Mouse (Mus musculus) forebrain, embryonic 16.5 days (tissue): ENCODE data around the gene Nyap1. TPM values are rescaled to one million over a fixed set of nuclear protein-coding genes. Genes with fewer than 3 reads are reported as not detected.
"Not testable (repeated sequence)": the region's sequence is repeated elsewhere in the genome, so short reads cannot be mapped to it uniquely, and the experiment has no call there.

ENCODE experiments used
- ATAC-seq: fragments of 200-750 bp; cut with Nextera tagmentation; 2 replicates; pipeline ENCODE4 v1.8.0; 2017; ENCODE audit warnings: mild to moderate bottlenecking, moderate library complexity
- H3K27ac ChIP-seq: fragments of 300-500 bp; sonication (generic); 2 replicates; pipeline ENCODE4 v1.5.1; 2014; ENCODE audit warnings: low read length, control low read depth
- H3K27me3 ChIP-seq: fragments of 300-500 bp; sonication (generic); replicated peaks from 2 replicates; pipeline ENCODE4 v1.6.1; 2014; ENCODE audit warnings: low read length; ENCODE audit not compliant: control insufficient read depth, insufficient read depth
- H3K36me3 ChIP-seq: fragments of 300-500 bp; sonication (generic); 2 replicates; pipeline ENCODE4 v1.6.1; 2014; ENCODE audit not compliant: control insufficient read depth, insufficient read depth
- H3K4me1 ChIP-seq: fragments of 300-500 bp; sonication (generic); replicated peaks from 2 replicates; pipeline ENCODE4 v1.6.1; 2014; ENCODE audit warnings: low read length; ENCODE audit not compliant: control insufficient read depth, insufficient read depth
- H3K4me2 ChIP-seq: fragments of 300-500 bp; sonication (generic); 2 replicates; pipeline ENCODE4 v1.6.1; 2014; ENCODE audit warnings: mild to moderate bottlenecking, low read length, control low read depth
- H3K4me3 ChIP-seq: fragments of 300-500 bp; sonication (generic); replicated peaks from 2 replicates; pipeline ENCODE4 v1.5.1; 2014; ENCODE audit warnings: mild to moderate bottlenecking, low read length, control low read depth
- H3K9ac ChIP-seq: fragments of 300-500 bp; sonication (generic); replicated peaks from 2 replicates; pipeline ENCODE4 v1.6.1; 2014; ENCODE audit warnings: low read depth, low read length, control low read depth
- H3K9me3 ChIP-seq: fragments of 300-500 bp; sonication (generic); 2 replicates; pipeline ENCODE4 v1.6.1; 2016; ENCODE audit warnings: low read length; ENCODE audit not compliant: control insufficient read depth
- WGBS: fragments of 180-500 bp; shearing (Covaris S2); extraction: QIAGEN DNeasy Blood & Tissue Kit; methylation state at CpG from one replicate; pipeline ENCODE4 v1.1.7; 2014; 5-methylcytosine and 5-hydroxymethylcytosine counted together
- polyA plus RNA-seq: library from polyadenylated mRNA; unstranded; fragments of >200 nt; fragmentation: Nextera tagmentation; extraction: Ambion mirVana; gene quantifications from 2 replicates; pipeline ENCODE4 v1.2.1, GENCODE M21; 2015

Gene Nyap1
- polyA plus RNA-seq, 1 experiment from 2014 or later: 59.8 TPM

DNA sequence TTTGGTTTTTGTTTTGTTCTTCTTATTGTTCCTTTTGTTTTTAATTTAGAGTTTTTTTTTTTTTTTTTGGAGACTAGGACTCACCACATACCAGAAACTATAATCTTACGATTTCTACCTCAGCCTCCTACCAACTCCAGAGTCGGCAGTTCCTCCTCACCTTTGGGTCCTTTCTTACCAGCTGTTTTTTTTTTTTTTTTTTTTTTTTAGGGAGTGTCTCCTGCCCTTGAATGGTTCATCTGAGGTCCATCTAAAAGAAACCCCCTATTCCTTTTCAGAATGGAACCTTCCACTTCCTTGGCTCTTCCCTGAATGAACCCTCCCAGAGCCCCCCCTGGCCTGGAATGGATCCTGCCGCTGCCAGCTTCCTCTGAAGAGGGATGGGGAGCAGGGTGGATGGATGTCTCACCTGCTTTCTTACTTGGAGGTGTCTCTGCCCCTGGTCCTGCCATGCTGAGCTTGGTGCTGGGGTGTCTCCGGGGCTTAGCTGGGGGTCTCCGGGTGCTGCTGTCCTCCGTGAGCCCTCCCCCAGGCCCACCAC lies 3.9 kb downstream of the Nyap1 start:
- H3K9ac ChIP-seq: peak overlapping the region; percentile 33; the same call in 1 of the 2 replicates
- H3K27ac ChIP-seq: no peak overlapping the region
- 81% methylated on average over 6 of the region's 6 CpGs for WGBS
- ATAC-seq: no peak
- no peaks in the 10 kb centered on the region for H3K27me3 ChIP-seq
- peak overlapping the region; percentile 84 for H3K4me2 ChIP-seq
- H3K36me3 ChIP-seq: no peaks in the 10 kb centered on the region; the same call in 1 of the 2 replicates
- peaks cover 72% of the 10 kb centered on the region for H3K4me1 ChIP-seq
- no peaks in the 10 kb centered on the region for H3K9me3 ChIP-seq
- no peak overlapping the region for H3K4me3 ChIP-seq

- peak overlapping the region; percentile 46 for H3K9ac ChIP-seq
- ATAC-seq: peak; percentile 97
- H3K4me3 ChIP-seq: peak overlapping the region; percentile 35
- peaks cover 7% of the 10 kb centered on the region for H3K36me3 ChIP-seq
- peak overlapping the region; percentile 97 for H3K27ac ChIP-seq
- H3K9me3 ChIP-seq: no peaks in the 10 kb centered on the region
- 26% methylated on average over 6 of the region's 6 CpGs for WGBS
- no peaks in the 10 kb centered on the region for H3K27me3 ChIP-seq
- H3K4me2 ChIP-seq: peak overlapping the region; percentile 60
- H3K4me1 ChIP-seq: peaks cover 63% of the 10 kb centered on the region
These were observed 6.9 kb downstream of the Nyap1 start for GRCm38 (mm10) chr5:137734289-137735061.

GRCm38 (mm10) chr5:137733638-137734288 lies 7.6 kb downstream of the Nyap1 start:
- Histone ChIP-seq H3K4me3 (peak overlapping the region; percentile 35), H3K9ac (peak overlapping the region; percentile 46), H3K27ac (peak overlapping the region; percentile 97), H3K4me1 (peaks cover 55% of the 10 kb centered on the region), H3K4me2 (peak overlapping the region; percentile 60), H3K36me3 (peaks cover 10% of the 10 kb centered on the region), H3K9me3 (no peaks in the 10 kb centered on the region), H3K27me3 (no peaks in the 10 kb centered on the region)
- peak; percentile 56 for ATAC-seq
- 9% methylated on average over 12 of the region's 12 CpGs for WGBS

DNA sequence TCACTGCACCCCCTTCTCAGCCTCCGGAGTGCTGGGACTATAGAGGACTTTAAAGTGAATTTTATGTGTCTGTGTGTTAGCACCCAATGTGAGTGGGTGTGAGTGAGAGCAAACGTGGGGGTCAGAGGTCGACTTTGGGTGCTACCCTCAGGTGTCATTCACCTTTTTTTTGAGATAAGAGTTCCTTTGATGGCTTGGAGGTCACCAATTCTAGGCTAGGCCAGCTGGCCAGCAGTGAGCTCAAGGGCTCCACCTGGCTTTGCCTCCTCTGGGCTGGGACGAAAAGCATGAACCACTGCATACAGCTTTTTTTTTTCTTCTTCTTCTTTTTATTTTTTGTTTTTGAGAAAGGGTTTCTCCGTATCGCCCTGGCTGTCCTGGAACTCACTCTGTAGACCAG lies 14.6 kb downstream of the Nyap1 start:
- H3K4me2 ChIP-seq: no peak overlapping the region
- ATAC-seq: no peak
- no peak overlapping the region for H3K27ac ChIP-seq
- no peak overlapping the region for H3K4me3 ChIP-seq
- 0 out of 2 replicates have a peak, but pooled peaks cover 5% of the 10 kb centered on the region for H3K4me1 ChIP-seq
- no peak overlapping the region for H3K9ac ChIP-seq
- H3K27me3 ChIP-seq: no peaks in the 10 kb centered on the region
- H3K36me3 ChIP-seq: peaks cover 10% of the 10 kb centered on the region
- H3K9me3 ChIP-seq: no peaks in the 10 kb centered on the region
- WGBS: 75% methylated on average over 6 of the region's 6 CpGs

- no peak for ATAC-seq
- 88% methylated on average over 5 of the region's 5 CpGs for WGBS
- H3K27ac ChIP-seq: no peak overlapping the region
- H3K4me3 ChIP-seq: no peak overlapping the region
- no peak overlapping the region for H3K4me2 ChIP-seq
- no peaks in the 10 kb centered on the region for H3K9me3 ChIP-seq
- no peak overlapping the region for H3K9ac ChIP-seq
- no peaks in the 10 kb centered on the region for H3K4me1 ChIP-seq
- peaks cover under 1% of the 10 kb centered on the region; the same call in 1 of the 2 replicates for H3K36me3 ChIP-seq
- H3K27me3 ChIP-seq: no peaks in the 10 kb centered on the region
These were observed 17.6 kb downstream of the Nyap1 start for GRCm38 (mm10) chr5:137723840-137724239.

DNA sequence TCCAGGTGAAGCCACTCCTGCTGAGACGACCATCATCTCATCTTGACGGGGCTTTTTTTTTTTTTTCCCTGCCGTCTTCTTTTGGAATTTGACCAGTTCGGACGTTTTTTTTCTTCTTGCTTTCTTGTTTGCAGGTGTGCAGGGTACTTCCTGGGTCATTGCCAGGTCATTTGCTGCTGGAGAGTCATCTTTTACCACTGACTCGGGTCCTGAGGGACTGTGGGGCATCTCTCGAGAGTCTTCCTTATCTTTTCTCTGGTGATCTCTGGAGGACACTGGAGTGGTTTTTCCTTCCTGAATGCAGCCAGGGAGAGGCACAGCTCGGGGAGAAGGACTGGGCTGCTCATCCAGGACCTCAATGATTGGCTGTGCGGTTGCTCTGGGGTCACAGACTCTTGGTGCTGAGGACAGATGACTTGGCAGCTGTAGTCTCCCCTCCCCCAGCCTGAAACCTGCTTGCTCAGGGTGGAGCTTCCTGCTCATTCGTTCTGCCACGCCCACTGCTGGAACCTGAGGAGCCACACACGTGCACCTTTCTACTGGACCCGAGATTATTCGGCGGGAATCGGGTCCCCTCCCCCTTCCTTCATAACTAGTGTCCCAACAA lies 20.7 kb downstream of the Nyap1 start:
- not testable (repeated sequence) for ATAC-seq, H3K27me3 ChIP-seq, H3K9me3 ChIP-seq, H3K4me1 ChIP-seq, H3K4me2 ChIP-seq, H3K4me3 ChIP-seq, H3K27ac ChIP-seq, H3K9ac ChIP-seq, H3K36me3 ChIP-seq
- WGBS: 40% methylated on average over 10 of the region's 16 CpGs

GRCm38 (mm10) chr5:137719088-137719487 lies 22.3 kb downstream of the Nyap1 start:
- no peak overlapping the region for H3K4me3 ChIP-seq
- ATAC-seq: no peak
- H3K9me3 ChIP-seq: no peaks in the 10 kb centered on the region
- 94% methylated on average over 6 of the region's 6 CpGs for WGBS
- no peaks in the 10 kb centered on the region for H3K36me3 ChIP-seq
- H3K9ac ChIP-seq: no peak overlapping the region
- no peak overlapping the region for H3K27ac ChIP-seq
- no peaks in the 10 kb centered on the region for H3K4me1 ChIP-seq
- H3K27me3 ChIP-seq: no peaks in the 10 kb centered on the region
- H3K4me2 ChIP-seq: no peak overlapping the region

DNA sequence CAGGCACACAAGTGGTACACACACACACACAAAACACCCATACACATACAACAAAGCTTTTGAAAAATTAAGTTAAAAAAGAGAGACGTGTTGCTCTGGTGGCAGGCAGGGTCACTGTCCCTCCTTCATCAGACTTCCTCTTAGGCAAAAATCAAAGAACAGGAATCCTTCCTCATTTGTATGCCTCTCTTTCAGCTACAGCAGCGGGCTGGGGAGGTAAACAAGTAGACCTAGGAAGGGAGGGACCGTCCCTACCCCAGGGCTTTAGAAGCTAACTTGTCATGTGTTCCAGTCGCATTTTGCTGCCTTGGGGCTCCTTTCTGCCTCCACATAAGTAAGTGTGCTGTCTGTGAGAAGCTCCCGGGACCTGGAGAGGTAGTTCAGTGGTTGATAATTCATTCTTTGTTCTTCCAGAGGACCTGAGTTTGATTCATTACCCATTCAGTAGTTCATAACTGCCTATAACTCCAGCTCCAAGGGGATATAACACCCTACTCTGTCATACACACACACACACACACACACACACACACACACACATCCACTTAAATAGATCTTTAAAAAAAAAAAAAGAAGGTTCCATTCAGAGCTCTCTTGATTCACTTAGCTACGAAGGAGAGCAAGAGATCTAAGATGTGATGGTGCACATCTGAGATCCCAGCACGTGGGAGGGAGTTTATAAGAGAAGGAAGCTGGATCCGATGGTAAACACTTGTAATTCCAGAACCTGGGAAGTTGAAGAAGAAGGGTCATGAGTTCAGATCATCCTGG lies 23.2 kb downstream of the Nyap1 start:
- no peak for ATAC-seq
- Histone ChIP-seq H3K4me3 (no peak overlapping the region), H3K27me3 (no peaks in the 10 kb centered on the region), H3K36me3 (no peaks in the 10 kb centered on the region), H3K4me1 (no peaks in the 10 kb centered on the region), H3K4me2 (no peak overlapping the region), H3K9ac (no peak overlapping the region), H3K9me3 (no peaks in the 10 kb centered on the region), H3K27ac (no peak overlapping the region)
- WGBS: 64% methylated on average over 8 of the region's 8 CpGs
